In genomic region chr7:24270288-24270672, GRCm38 (mm10) we compare ENCODE assay signal across 8 mouse cellular contexts. TPM values are rescaled to one million over a fixed set of nuclear protein-coding genes. Genes with fewer than 3 reads are reported as not detected.
DNase-seq lines count a peak whose midpoint lies in the region; ATAC-seq lines count a peak whose summit lies in the region.

Gene Zfp93, plus strand, starts transcription at chr7:24270420.

- H3K9me3 ChIP-seq in forebrain, embryonic 11.5 days (ENCODE audit: control insufficient read depth, low read length) = no peaks in the 10 kb centered on the region
- no peaks in the 10 kb centered on the region for H3K9me3 ChIP-seq in heart, embryonic 15.5 days (replicated peaks)
- H3K9me3 ChIP-seq in liver, embryonic 12.5 days (replicated peaks) = no peaks in the 10 kb centered on the region

- no peaks in the 10 kb centered on the region for H3K27me3 ChIP-seq in forebrain, embryonic 11.5 days (ENCODE audit: control insufficient read depth, insufficient read depth, low read length)
- H3K27me3 ChIP-seq in heart, embryonic 15.5 days = no peaks in the 10 kb centered on the region
- H3K27me3 ChIP-seq in liver, embryonic 12.5 days (replicated peaks) = no peaks in the 10 kb centered on the region

- H3K9ac ChIP-seq in forebrain, embryonic 11.5 days (ENCODE audit: low read length) = peak within 1 kb of the TSS; percentile 74
- peak within 1 kb of the TSS; percentile 87 for H3K9ac ChIP-seq in heart, embryonic 15.5 days
- H3K9ac ChIP-seq in liver, embryonic 12.5 days = peak within 1 kb of the TSS; percentile 66

- H3K4me2 ChIP-seq in forebrain, embryonic 11.5 days (ENCODE audit: low read depth, low read length, severe bottlenecking) = peak within 1 kb of the TSS; percentile 74
- peak within 1 kb of the TSS; percentile 90 for H3K4me2 ChIP-seq in heart, embryonic 15.5 days
- peak within 1 kb of the TSS; percentile 79 for H3K4me2 ChIP-seq in liver, embryonic 12.5 days

- peaks cover 4% of the 10 kb centered on the region; the same call in 1 of the 2 replicates for H3K4me1 ChIP-seq in brown adipose tissue, adult 24 weeks (ENCODE audit: control insufficient read depth, insufficient read depth, insufficient read length, low read length)
- H3K4me1 ChIP-seq in forebrain, embryonic 11.5 days (replicated peaks; ENCODE audit: control insufficient read depth, insufficient read depth, low read length) = no peaks in the 10 kb centered on the region
- H3K4me1 ChIP-seq in heart, embryonic 15.5 days (replicated peaks) = peaks cover 11% of the 10 kb centered on the region
- peaks cover 11% of the 10 kb centered on the region; the same call in 1 of the 2 replicates for H3K4me1 ChIP-seq in liver, embryonic 12.5 days

- peak; percentile 90 for ATAC-seq in CD4-positive, CD25-positive, alpha-beta regulatory T cell, adult 4 months
- peak; percentile 95 for ATAC-seq in forebrain, embryonic 11.5 days (replicated peaks; ENCODE audit: low FRiP score)
- peak; percentile 91 for ATAC-seq in heart, embryonic 15.5 days (replicated peaks; ENCODE audit: insufficient number of reproducible peaks, insufficient read depth, low FRiP score, low read depth)
- ATAC-seq in liver, embryonic 12.5 days = peak; percentile 90

- peaks cover 3% of the 10 kb centered on the region; the same call in 1 of the 2 replicates for H3K36me3 ChIP-seq in forebrain, embryonic 11.5 days (ENCODE audit: control insufficient read depth, insufficient read depth, low read length)
- peaks cover 12% of the 10 kb centered on the region for H3K36me3 ChIP-seq in heart, embryonic 15.5 days
- H3K36me3 ChIP-seq in liver, embryonic 12.5 days = peaks cover 19% of the 10 kb centered on the region

- WGBS in forebrain, embryonic 11.5 days = under 1% methylated on average over 12 of the region's 12 CpGs
- WGBS in heart, embryonic 15.5 days = under 1% methylated on average over 12 of the region's 12 CpGs
- under 1% methylated on average over 12 of the region's 12 CpGs for WGBS in liver, embryonic 12.5 days (ENCODE audit: insufficient replicate concordance)

- H3K4me3 ChIP-seq in brown adipose tissue, adult 24 weeks (ENCODE audit: insufficient read depth, low read depth, low read length) = peak within 1 kb of the TSS; percentile 79
- H3K4me3 ChIP-seq in forebrain, embryonic 11.5 days (ENCODE audit: low read depth, low read length) = peak within 1 kb of the TSS; percentile 56
- peak within 1 kb of the TSS; percentile 89 for H3K4me3 ChIP-seq in heart, embryonic 15.5 days
- H3K4me3 ChIP-seq in liver, embryonic 12.5 days = peak within 1 kb of the TSS; percentile 65

- peak; percentile 88 for DNase-seq in forebrain, embryonic 11.5 days (ENCODE audit: low spot score)
- DNase-seq in kidney, postnatal 14 days = peak; percentile 88
- peak; percentile 42 to 44 for DNase-seq in natural killer cell, adult 2 months (ENCODE audit: low spot score in 2 of 2)
- peak; percentile 92 for DNase-seq in telencephalon, adult 2 months (ENCODE audit: low read depth, low spot score)

- peak within 1 kb of the TSS; percentile 58; the same call in 1 of the 2 replicates for H3K27ac ChIP-seq in brown adipose tissue, adult 24 weeks (replicated peaks; ENCODE audit: low read depth, low read length)
- no peak within 1 kb of the TSS for H3K27ac ChIP-seq in forebrain, embryonic 11.5 days (ENCODE audit: low read depth, low read length)
- peak within 1 kb of the TSS; percentile 81 for H3K27ac ChIP-seq in heart, embryonic 15.5 days
- H3K27ac ChIP-seq in liver, embryonic 12.5 days = peak within 1 kb of the TSS; percentile 60; the same call in 1 of the 2 replicates

RNA-seq across cellular contexts. Expression of gene Zfp93, which starts in this region (rescaled TPM):
- polyA plus RNA-seq in CD4-positive, CD25-positive, alpha-beta regulatory T cell, adult 4 months (2017; shearing (Covaris generic)) = 1 to 10 TPM; 2.5 to 2.9 TPM
- 1.4 and 4.4 TPM in 2 replicates for polyA plus RNA-seq in brown adipose tissue, adult 24 weeks (2012; ENCODE audit: insufficient read depth, insufficient read length, missing spikeins)
- 7.4 and 9.0 TPM in 2 replicates for polyA plus RNA-seq in forebrain, embryonic 11.5 days (2014; fragmentation: Nextera tagmentation; extraction: Ambion mirVana)
- 5.4 and 6.5 TPM in 2 replicates for polyA plus RNA-seq in heart, embryonic 15.5 days (2015; fragmentation: Nextera tagmentation; extraction: Ambion mirVana)
- 1.9 and 2.2 TPM in 2 replicates for polyA plus RNA-seq in liver, embryonic 12.5 days (2016; fragmentation: Nextera tagmentation; extraction: Ambion mirVana)
